Mouse (Mus musculus): Measurements from ENCODE around the gene Gdf15.

GRCm38 (mm10) chr8:70598283-70598682, 34.0 kb downstream of the Gdf15 start:
- TF ChIP-seq CTCF (IDR thresholded peaks at IDR 0.05; ENCODE audit: low read depth, low read length) (peak; percentile 85), POLR2A (IDR thresholded peaks at IDR 0.05; ENCODE audit: extremely low read depth, insufficient read depth, low read length) (no peak)

Data from liver, adult 2 months (tissue).